Mouse (Mus musculus): Measurements from ENCODE around the gene Lrrfip2.

DNA sequence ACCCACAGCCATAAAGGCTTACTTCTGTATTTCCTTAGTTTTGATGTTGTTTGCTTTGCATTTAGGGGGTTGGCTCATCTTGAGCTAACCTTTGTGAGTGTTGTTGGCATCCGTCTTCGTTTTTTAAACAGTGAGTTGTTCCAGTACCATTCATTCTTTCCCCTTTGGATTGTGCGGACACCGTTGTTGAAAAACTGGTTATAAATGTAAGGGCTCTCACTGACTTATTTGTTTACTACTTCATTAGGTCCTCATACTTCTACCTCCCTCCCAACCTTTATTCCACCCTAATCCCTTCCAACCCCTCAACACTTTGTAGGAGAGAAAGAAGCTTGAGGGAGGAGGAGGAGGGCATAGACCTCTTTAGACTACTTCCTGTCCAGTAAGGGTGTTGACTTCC lies 80.3 kb downstream of the Lrrfip2 start:
- TF ChIP-seq CTCF (IDR thresholded peaks at IDR 0.05; ENCODE audit: low read depth, low read length) (no peak), POLR2A (IDR thresholded peaks at IDR 0.05; ENCODE audit: extremely low read depth, insufficient read depth, low read length) (no peak)

Measured in liver, adult 2 months (tissue).